In the genomic region with DNA sequence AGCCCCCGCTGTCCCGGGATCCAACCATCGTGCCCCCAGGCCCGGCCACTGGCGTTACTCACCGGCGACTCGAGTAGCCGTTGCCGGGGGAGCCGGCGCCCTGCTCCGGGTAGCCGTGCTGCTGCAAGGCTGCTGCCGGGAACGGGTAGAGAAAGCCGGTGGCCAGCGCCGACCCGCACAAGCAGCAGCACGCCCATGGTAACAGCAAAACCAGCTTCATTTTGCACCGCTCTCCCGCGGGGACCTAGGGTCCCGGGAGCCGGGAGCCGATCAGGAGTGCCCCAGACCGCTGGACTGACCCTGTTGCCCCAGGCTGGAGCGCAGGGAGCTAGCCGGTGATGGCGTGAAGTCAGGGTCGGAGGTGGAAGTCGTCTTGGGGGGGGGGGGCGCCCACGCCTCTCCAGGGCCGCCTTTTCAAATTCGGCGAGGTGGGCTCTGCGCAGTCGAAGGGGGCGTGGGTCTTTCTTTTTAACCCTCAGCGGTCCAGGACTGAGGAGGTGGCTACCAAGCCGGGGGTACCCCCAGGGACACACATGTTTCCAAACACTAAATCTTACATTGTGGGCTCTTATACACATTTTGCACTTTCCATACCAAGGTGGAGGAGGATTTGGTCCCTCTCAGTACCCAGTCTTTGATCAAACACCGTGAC, we compare ENCODE assay signal across 9 mouse cellular contexts. TPM values are rescaled to one million over a fixed set of nuclear protein-coding genes. Genes with fewer than 3 reads are reported as not detected.
DNase-seq lines count a peak whose midpoint lies in the region; ATAC-seq and TF ChIP-seq lines count a peak whose summit lies in the region.
"Had no signal": no experiment of that assay in that cellular context is flagged by ENCODE, and none has a peak within 500 bp of the region (broad histone marks: within the 10 kb centered on the region; RNA-seq: fewer than 3 reads in every experiment).

A gene (minus strand): TSS at position 422 of the 652 bp plus-strand sequence.

- H3K27me3 ChIP-seq in lung, embryonic 16.5 days (ENCODE audit: control insufficient read depth, insufficient read depth, low read depth, low read length): peaks cover 27% of the 10 kb centered on the region
- H3K27me3 ChIP-seq in heart, embryonic 15.5 days: peaks cover 54% of the 10 kb centered on the region
- no peaks in the 10 kb centered on the region for H3K27me3 ChIP-seq in limb, embryonic 10.5 days (ENCODE audit: low read depth, poor library complexity, severe bottlenecking)

- peak; percentile 31; the same call in 1 of the 2 replicates for ATAC-seq in lung, embryonic 16.5 days (ENCODE audit: low read depth)
- ATAC-seq in heart, embryonic 15.5 days (replicated peaks; ENCODE audit: insufficient number of reproducible peaks, insufficient read depth, low FRiP score, low read depth): no peak

- no peaks in the 10 kb centered on the region for H3K36me3 ChIP-seq in lung, embryonic 16.5 days (ENCODE audit: control insufficient read depth, insufficient read depth, low read length)
- H3K36me3 ChIP-seq in heart, embryonic 15.5 days: no peaks in the 10 kb centered on the region
- H3K36me3 ChIP-seq in limb, embryonic 10.5 days: peaks cover 32% of the 10 kb centered on the region

- no peak for TF ChIP-seq CTCF in lung, adult 2 months (IDR thresholded peaks at IDR 0.05; ENCODE audit: insufficient read depth, low read length)

- peak; percentile 37 for DNase-seq in adrenal gland, postnatal 10 days
- DNase-seq in adrenal gland, adult 18-20 months (ENCODE audit: low spot score in 2 of 2): no peak
- no peak for DNase-seq in lung, adult 2 months
- DNase-seq in limb, embryonic 10.5 days (ENCODE audit: low spot score): no peak
- peak; percentile 51 for DNase-seq in retina, embryonic 14.5 days (ENCODE audit: low spot score)
- no peak for DNase-seq in yolk sac, embryonic 10.5 days (ENCODE audit: low spot score)

- H3K4me3 ChIP-seq in lung, embryonic 16.5 days (ENCODE audit: low read length): peak within 1 kb of the TSS; percentile 50
- H3K4me3 ChIP-seq in lung, adult 2 months (replicated peaks; ENCODE audit: extremely low read depth, low read depth, low read length): no peak within 1 kb of the TSS
- peak within 1 kb of the TSS; percentile 56 for H3K4me3 ChIP-seq in heart, embryonic 15.5 days
- peak within 1 kb of the TSS; percentile 81 for H3K4me3 ChIP-seq in limb, embryonic 10.5 days

- TF ChIP-seq POLR2A in lung, adult 2 months (IDR thresholded peaks at IDR 0.05; ENCODE audit: borderline replicate concordance, extremely low read depth, low read depth, low read length): no peak

- 1% methylated on average over 42 of the region's 44 CpGs for WGBS in lung, embryonic 16.5 days
- WGBS in lung, adult 2 months: 4% methylated on average over 44 of the region's 44 CpGs
- 1% methylated on average over 44 of the region's 44 CpGs for WGBS in heart, embryonic 15.5 days
- WGBS in limb, embryonic 10.5 days: under 1% methylated on average over 43 of the region's 44 CpGs

- no peak within 1 kb of the TSS for H3K27ac ChIP-seq in lung, embryonic 16.5 days (ENCODE audit: low read length)
- H3K27ac ChIP-seq in heart, embryonic 15.5 days: no peak within 1 kb of the TSS
- peak within 1 kb of the TSS; percentile 94 for H3K27ac ChIP-seq in limb, embryonic 10.5 days
- H3K27ac ChIP-seq: macrophage had no signal

- peak within 1 kb of the TSS; percentile 63 for H3K9ac ChIP-seq in lung, embryonic 16.5 days (ENCODE audit: low read length)
- H3K9ac ChIP-seq in heart, embryonic 15.5 days: peak within 1 kb of the TSS; percentile 56

- peaks cover 12% of the 10 kb centered on the region for H3K4me1 ChIP-seq in lung, embryonic 16.5 days (replicated peaks; ENCODE audit: control insufficient read depth, insufficient read depth, low read length)
- H3K4me1 ChIP-seq in lung, adult 2 months (ENCODE audit: control insufficient read depth, insufficient read depth, low read length): no peaks in the 10 kb centered on the region
- H3K4me1 ChIP-seq in heart, embryonic 15.5 days (replicated peaks): peaks cover 22% of the 10 kb centered on the region
- peaks cover 40% of the 10 kb centered on the region for H3K4me1 ChIP-seq in limb, embryonic 10.5 days

- H3K4me2 ChIP-seq in lung, embryonic 16.5 days (ENCODE audit: low read depth, low read length): peak within 1 kb of the TSS; percentile 77
- peak within 1 kb of the TSS; percentile 81 for H3K4me2 ChIP-seq in heart, embryonic 15.5 days

- H3K9me3 ChIP-seq in lung, embryonic 16.5 days (ENCODE audit: control insufficient read depth, low read length): no peaks in the 10 kb centered on the region
- H3K9me3 ChIP-seq in heart, embryonic 15.5 days (replicated peaks): no peaks in the 10 kb centered on the region
- H3K9me3 ChIP-seq in limb, embryonic 10.5 days (replicated peaks): no peaks in the 10 kb centered on the region

RNA-seq across cellular contexts. Expression of the gene that starts here (rescaled TPM):
- 1 to 10 TPM; 6.7 to 8.3 TPM for total RNA-seq in adrenal gland, postnatal 10 days (2021)
- total RNA-seq in adrenal gland, adult 18-20 months (2021): under 1 TPM in 1 of 2 experiments, not detected in 1; 0.60 TPM
- polyA plus RNA-seq in lung, embryonic 16.5 days (2015; fragmentation: Nextera tagmentation; extraction: Ambion mirVana): 5.9 and 7.2 TPM in 2 replicates
- polyA plus RNA-seq in lung, adult 2 months (2012; rRNA removed): 1.5 and 2.0 TPM in 2 replicates
- 13.9 and 19.7 TPM in 2 replicates for polyA plus RNA-seq in heart, embryonic 15.5 days (2015; fragmentation: Nextera tagmentation; extraction: Ambion mirVana)
- polyA plus RNA-seq in limb, embryonic 10.5 days (2016; fragmentation: Nextera tagmentation; extraction: Ambion mirVana): 128 TPM in 2 replicates
- polyA plus RNA-seq: macrophage had no signal

Comparison
In these comparisons a context has a peak if more than half of its experiments do, and no peak if none do; other contexts are left out.
1. RNA of the gene that starts here (total RNA-seq): 6.7 to 8.3 TPM in adrenal gland, postnatal 10 days; 0.60 TPM in adrenal gland, adult 18-20 months; every median in the first group is over 4 times any median in the second.
2. DNase-seq: peak in adrenal gland, postnatal 10 days (single experiment) and retina, embryonic 14.5 days (single experiment); none in adrenal gland, adult 18-20 months (0 of 2), lung, adult 2 months (single experiment), limb, embryonic 10.5 days (single experiment) and yolk sac, embryonic 10.5 days (single experiment).